Mouse (Mus musculus) MN1 (cell line): ENCODE measurements at regions not wholly inside any gene's neighbourhood (a gene's known extent, or its start where the extent isn't known, plus 50 kb on each side); places are given as distances from the start of the nearest gene placed in this dataset.

ENCODE experiments used
- DNase-seq: peaks from one replicate; pipeline ENCODE4 v3.0.0-alpha.2; 2016; ENCODE audit warnings: low spot score

DNA sequence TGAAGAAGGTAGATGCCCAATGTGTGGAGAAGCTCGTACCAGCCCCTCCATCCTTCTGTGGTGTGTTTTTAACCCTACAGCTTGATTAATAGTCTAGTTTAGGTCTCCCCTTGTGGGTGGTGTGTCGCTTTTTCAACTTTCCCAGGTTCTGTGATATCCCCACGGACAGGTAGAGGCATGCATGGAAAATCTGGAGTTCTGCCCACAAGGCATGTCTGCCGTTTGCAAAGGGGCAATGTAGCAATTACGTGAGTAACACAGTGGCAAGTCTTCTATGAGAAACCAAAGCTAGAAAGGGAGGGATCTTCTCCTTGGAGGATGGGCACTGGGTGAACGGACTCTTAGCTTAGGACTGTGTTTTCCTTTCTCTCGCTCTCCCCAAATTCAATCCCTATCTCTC, 153.2 kb upstream of the Frmd6 start:
- DNase-seq: no peak

DNA sequence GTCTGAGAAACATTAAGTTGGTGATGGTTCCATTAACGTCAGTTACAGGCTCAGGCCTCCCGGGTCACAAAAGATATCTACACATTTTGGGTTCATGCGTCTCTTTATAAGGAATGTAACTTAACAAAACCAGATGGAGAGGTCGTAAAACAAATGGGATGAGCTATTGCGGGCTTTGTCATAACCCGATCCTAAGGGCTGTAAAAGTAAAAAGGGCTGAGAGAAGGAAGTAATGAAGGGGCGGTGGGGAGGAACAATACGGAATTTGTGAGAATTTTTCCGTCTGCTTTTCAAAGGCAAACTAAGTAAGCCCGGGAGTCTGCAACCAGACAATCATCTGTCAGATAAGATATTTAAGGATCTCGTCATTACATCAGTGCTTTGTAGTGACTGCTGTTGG, 152.1 kb upstream of the Frmd6 start:
- no peak for DNase-seq

- DNase-seq: no peak
Observed at GRCm38 (mm10) chr12:70674144-70674543, 151.2 kb upstream of the Frmd6 start.

DNA sequence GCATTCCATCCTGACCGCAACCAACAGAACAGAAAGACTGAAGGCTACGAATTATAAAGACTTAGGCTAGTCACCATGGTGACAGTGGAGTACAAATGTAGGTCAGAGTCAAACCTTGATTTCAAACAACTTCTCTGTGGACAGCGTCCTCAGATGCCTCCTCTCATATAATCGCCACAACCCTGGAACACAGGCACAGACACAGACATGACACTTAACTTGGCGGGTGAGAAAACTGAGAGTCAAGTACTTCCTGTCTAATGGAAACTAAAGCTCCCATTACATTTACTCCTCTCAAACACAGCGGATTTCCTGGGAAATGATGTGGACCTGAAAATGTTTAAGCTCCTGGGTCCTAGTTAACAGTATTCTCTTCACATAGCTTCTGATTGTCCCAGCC, 149.5 kb upstream of the Frmd6 start:
- no peak for DNase-seq

DNA sequence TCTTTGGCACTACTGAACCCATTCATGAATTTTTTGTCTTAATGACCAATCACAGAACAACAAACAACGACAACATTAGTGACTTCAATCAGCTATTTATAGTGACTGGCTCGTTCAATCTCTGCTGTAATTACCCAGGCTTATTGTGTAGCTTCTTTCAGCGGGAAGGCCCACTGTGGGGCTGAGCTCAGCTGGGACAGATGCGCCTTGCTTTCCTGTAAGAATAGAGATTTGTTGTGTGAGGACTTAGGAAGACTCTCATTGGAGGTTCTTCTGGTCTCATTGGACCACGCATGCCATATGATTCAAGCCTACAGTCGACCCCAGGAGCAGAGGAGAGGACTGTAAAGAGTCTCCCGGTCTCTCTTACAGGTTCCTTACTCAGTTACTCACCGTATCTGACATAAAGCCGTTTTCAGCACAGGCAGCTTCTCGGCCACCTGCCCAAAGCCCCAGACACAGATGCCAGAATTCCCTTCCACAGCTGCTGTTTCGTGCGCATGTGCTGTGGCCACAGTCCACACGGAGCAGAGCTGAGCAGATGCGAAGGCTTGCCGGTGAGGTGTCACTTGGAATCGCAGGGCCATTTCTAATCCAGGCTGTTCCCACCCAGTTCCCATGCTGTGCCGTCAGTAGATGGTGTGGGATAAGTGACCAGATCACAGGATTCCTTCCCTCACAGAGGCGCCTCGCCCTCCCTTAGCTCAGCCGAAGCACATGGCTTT, 145.5 kb upstream of the Frmd6 start:
- DNase-seq: no peak

GRCm38 (mm10) chr12:70681407-70681990, 143.8 kb upstream of the Frmd6 start:
- DNase-seq: no peak

DNA sequence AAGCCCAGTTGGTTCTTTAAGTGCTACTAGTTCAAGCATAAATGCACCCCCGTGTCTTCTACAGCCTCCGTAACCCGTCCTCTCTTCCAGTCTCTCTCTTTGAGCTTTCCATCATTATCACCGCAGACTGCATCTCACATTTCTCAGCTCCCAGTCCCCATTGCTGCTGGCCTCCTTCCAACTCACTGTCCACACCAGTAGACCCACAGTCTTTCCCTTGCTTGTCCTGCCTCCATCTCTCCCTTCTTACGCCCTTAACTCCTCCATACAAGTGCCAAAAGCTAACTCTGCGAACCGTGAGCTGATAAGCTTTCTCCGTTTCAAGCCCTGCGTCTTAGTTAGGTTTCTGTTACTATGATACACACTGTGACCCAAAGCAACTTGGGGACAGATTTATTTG, 141.0 kb upstream of the Frmd6 start:
- no peak for DNase-seq

DNA sequence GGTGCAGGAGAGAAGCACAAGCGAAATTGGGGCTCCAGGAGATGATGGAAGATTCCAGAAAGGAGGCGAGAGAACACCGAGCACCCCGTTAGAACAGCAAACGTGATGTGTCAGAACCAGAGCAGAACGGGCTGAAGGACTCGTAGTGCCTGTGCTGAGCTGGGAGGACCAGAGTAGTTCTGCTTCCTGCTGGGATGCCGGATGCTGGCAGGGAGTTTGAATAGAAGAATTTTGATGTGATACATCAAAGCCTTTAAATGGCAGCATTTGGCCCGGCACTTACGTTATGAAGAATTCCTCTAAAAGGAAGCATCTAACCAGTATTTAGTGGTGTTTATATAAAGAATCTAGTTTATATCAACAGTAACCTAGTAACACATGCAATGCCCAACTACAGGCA, 139.9 kb upstream of the Frmd6 start:
- DNase-seq: no peak

GRCm38 (mm10) chr12:70686337-70686736, 139.0 kb upstream of the Frmd6 start:
- DNase-seq: no peak

- DNase-seq: peak; percentile 63
Observed at GRCm38 (mm10) chr12:70686971-70687370, 138.3 kb upstream of the Frmd6 start.

GRCm38 (mm10) chr12:70695162-70695561, 130.2 kb upstream of the Frmd6 start:
- DNase-seq: peak; percentile 30

- no peak for DNase-seq
Observed at GRCm38 (mm10) chr12:70696256-70696655, 129.1 kb upstream of the Frmd6 start.

DNA sequence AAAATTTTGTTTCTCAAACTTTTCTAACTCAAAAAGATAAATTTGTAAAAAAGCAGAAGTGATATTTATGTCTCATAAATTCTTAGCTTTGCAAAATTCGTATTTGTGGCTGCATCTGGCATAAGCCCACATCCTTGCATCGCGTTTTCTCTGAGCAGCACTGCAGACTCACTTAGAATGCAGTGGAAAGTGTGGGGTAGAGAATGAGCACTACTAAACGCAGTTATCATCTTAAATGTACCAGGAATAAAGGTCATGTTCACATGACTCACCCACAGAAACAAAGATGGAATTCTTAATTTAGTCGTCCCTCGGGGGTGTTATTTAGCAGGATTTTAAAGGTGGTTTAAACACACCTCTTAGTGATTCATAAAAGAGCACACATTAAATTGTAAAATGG, 126.8 kb upstream of the Frmd6 start:
- DNase-seq: no peak

DNA sequence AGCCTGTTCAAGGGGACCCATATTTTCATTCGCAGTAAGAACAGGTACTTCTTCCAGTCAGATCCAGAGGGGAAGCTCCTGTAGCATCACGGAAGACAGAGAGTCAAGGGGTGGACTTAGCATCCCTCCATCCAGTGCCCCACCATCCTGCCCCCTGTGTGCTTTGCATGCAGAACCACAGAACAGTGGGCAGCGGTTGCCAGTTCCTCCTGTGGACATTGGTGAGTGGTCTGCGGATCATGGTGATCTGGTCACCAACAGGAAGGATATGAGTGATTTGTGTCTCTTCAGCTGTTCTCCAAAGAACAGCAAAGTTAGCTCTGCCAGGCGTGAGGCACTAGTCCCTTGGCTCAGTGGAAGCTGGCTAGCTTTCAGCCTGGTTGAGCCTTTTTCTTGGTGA, 122.8 kb upstream of the Frmd6 start:
- DNase-seq: no peak

DNA sequence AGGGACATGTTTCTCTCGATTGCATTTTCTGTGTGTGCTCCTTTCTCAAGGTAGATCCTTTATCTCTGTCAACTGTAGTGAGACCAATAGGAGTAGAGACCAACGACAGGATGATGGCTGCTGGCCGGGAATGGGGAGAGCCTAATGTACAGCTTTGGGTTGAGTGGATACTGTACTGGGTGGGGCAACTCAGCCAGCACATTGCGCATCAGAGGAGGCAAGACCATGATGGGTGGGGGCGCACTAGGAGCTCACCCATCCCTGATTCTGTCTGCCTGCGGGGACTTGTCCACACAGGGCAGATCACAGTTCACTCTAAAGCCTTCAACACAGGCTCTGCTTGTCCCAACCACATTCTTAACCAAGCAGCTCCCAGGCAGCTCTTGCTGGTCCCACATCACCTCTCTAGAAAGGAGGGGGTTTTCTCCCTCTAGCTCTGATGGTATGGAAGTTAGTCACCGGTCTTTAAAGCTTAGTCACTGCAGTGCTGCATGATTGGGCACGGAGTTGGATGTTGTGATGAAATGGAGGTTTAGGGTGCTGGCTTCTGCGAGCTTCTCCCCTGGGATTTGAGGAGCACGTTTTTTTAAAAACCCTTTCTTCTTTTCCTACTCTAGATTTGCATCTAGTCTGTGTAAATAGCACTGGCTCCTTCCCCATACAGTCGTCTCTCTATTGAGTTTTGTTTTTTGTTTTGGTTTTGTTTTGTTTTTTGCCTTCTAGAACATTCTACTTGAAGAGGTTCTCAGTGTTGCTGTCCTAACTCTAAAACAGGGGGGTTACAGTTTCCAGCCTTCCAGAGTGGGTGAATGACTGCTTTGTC, 118.3 kb upstream of the Frmd6 start:
- DNase-seq: no peak

DNA sequence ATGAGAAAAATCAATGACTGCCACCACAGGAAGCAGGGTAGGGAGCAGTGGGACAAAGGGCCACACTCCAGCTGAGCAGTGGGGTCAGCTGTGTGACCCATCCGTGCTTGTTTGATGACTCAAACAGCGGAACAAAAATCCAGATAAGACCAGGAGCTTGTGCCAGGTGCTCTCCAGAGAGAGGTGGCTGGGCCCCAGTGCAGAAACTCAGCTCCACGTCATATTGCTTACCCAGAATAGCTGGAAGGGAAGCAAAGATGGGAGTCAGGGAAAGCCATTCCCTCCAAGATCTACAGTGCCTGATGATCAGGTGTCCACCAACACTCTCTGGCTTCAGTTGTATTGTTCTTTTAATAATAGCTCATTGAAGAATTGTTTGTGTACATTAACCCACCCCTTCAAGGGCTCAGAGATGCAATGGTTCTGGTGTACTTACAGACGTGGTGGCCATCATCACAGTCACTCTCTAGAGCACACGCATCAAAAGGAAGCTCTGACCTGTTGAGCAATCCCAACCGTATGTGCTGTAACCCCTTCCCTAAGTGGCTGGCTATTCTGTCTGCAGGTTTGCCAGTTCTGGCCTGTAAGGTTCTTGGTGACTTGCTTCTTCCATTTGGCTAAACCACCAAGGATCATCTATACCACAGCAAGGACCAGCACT, 117.6 kb upstream of the Frmd6 start:
- no peak for DNase-seq

DNA sequence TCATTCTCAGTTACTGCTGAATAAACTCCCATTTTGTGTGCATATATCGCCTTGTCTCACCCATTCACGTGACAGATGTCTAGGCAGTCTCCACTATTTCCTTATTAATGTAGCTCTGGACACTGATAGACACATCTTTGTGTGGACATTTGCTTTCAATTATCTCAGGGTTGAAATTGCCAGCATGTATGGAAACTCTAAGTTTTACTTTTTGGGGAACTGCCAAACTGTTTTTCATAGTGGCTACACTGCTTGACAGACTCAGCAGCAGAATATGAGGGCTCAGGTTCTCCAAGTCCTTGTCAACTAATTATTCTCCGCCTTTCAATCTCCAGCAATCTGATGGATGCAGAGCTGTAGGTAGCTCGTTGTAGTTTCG, 117.0 kb upstream of the Frmd6 start:
- no peak for DNase-seq

DNA sequence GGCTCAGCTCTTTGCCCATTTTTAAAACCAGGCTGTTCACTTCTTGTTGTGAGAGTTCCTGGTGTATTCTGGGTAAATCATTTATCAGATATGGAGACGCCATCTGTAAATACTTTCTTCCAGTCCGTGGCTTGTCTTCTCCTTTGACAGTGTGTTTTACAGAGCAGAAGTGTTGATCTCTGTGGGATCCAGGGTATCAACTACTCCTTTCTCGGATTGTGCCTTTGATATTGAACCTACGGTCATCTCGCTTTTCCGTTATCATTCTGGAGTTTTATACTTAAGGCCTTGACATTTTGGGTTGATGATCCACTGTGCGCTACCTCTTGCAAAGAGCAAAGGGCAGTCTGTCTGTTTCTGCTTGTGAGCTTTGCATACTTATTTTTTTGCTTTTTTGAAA, 115.0 kb upstream of the Frmd6 start:
- no peak for DNase-seq

GRCm38 (mm10) chr12:70711030-70711429, 114.3 kb upstream of the Frmd6 start:
- DNase-seq: no peak

- no peak for DNase-seq
Observed at GRCm38 (mm10) chr12:70712322-70713024, 112.8 kb upstream of the Frmd6 start.

- DNase-seq: no peak
Observed at GRCm38 (mm10) chr12:70713499-70714280, 111.6 kb upstream of the Frmd6 start.
